Mouse (Mus musculus) liver, embryonic 16.5 days (tissue): Measurements from ENCODE around the gene Selenom. TPM values are rescaled to one million over a fixed set of nuclear protein-coding genes. Genes with fewer than 3 reads are reported as not detected.
A peak's percentile ranks its signal among the peaks of the same experiment; 100 is the strongest.

Experiments used
- ATAC-seq: fragments of 200-750 bp; cut with Nextera tagmentation; 2 replicates; pipeline ENCODE4 v1.8.0; 2017; ENCODE audit warnings: low read depth, mild to moderate bottlenecking, moderate number of reproducible peaks, moderate library complexity
- H3K27ac ChIP-seq: fragments of 300-500 bp; sonication (generic); 2 replicates; pipeline ENCODE4 v1.5.1; 2014; ENCODE audit warnings: mild to moderate bottlenecking, low read length
- H3K27me3 ChIP-seq: fragments of 300-500 bp; sonication (generic); 2 replicates; pipeline ENCODE4 v1.6.1; 2014; ENCODE audit warnings: low read depth, low read length, mixed read lengths; ENCODE audit not compliant: control insufficient read depth, insufficient read depth
- H3K36me3 ChIP-seq: fragments of 300-500 bp; sonication (generic); 2 replicates; pipeline ENCODE4 v1.6.1; 2014; ENCODE audit warnings: mild to moderate bottlenecking; ENCODE audit not compliant: control insufficient read depth, insufficient read depth
- H3K4me1 ChIP-seq: fragments of 300-500 bp; sonication (generic); 2 replicates; pipeline ENCODE4 v1.6.1; 2014; ENCODE audit warnings: low read depth, low read length, mixed read lengths; ENCODE audit not compliant: control insufficient read depth
- H3K4me2 ChIP-seq: fragments of 300-500 bp; sonication (generic); 2 replicates; pipeline ENCODE4 v1.6.1; 2014; ENCODE audit warnings: low read depth, low read length, mixed read lengths
- H3K4me3 ChIP-seq: fragments of 300-500 bp; sonication (generic); 2 replicates; pipeline ENCODE4 v1.5.1; 2014; ENCODE audit warnings: low read depth, mild to moderate bottlenecking, low read length
- H3K9ac ChIP-seq: fragments of 300-500 bp; sonication (generic); 2 replicates; pipeline ENCODE4 v1.6.1; 2014; ENCODE audit warnings: low read depth, low read length
- H3K9me3 ChIP-seq: fragments of 300-500 bp; sonication (generic); replicated peaks from 2 replicates; pipeline ENCODE4 v1.6.1; 2016; ENCODE audit warnings: low read length; ENCODE audit not compliant: control insufficient read depth
- WGBS: fragments of 180-500 bp; shearing (Covaris S2); extraction: QIAGEN DNeasy Blood & Tissue Kit; methylation state at CpG from one replicate; pipeline ENCODE4 v1.1.7; 2014; ENCODE audit not compliant: insufficient replicate concordance; 5-methylcytosine and 5-hydroxymethylcytosine counted together
- polyA plus RNA-seq: library from polyadenylated mRNA; unstranded; fragments of >200 nt; fragmentation: Nextera tagmentation; extraction: Ambion mirVana; gene quantifications from 2 replicates; pipeline ENCODE4 v1.2.1, GENCODE M21; 2015

The Selenom gene
- polyA plus RNA-seq, 1 experiment from 2014 or later = 10.8 TPM

- peak overlapping the region; percentile 10; the same call in 1 of the 2 replicates for H3K27ac ChIP-seq
- H3K36me3 ChIP-seq = no peaks in the 10 kb centered on the region
- H3K27me3 ChIP-seq = no peaks in the 10 kb centered on the region
- ATAC-seq = peak; percentile 86
- peak overlapping the region; percentile 69 for H3K9ac ChIP-seq
- no peaks in the 10 kb centered on the region for H3K9me3 ChIP-seq
- H3K4me3 ChIP-seq = peak overlapping the region; percentile 67
- 3% methylated on average over 33 of the region's 33 CpGs for WGBS
- H3K4me2 ChIP-seq = peak overlapping the region; percentile 77
- peaks cover 32% of the 10 kb centered on the region for H3K4me1 ChIP-seq
Measured at GRCm38 (mm10) chr11:3539111-3539825, 24.8 kb downstream of the Selenom start.

GRCm38 (mm10) chr11:3539826-3540196, 25.3 kb downstream of the Selenom start:
- H3K36me3 ChIP-seq = no peaks in the 10 kb centered on the region
- no peak for ATAC-seq
- H3K27ac ChIP-seq = no peak overlapping the region; the same call in 1 of the 2 replicates
- peaks cover 31% of the 10 kb centered on the region for H3K4me1 ChIP-seq
- 37% methylated on average over 4 of the region's 4 CpGs for WGBS
- peak overlapping the region; percentile 50 for H3K9ac ChIP-seq
- no peaks in the 10 kb centered on the region for H3K9me3 ChIP-seq
- H3K27me3 ChIP-seq = no peaks in the 10 kb centered on the region
- H3K4me2 ChIP-seq = peak overlapping the region; percentile 77
- peak overlapping the region; percentile 67 for H3K4me3 ChIP-seq

- Histone ChIP-seq H3K36me3 (no peaks in the 10 kb centered on the region), H3K9me3 (no peaks in the 10 kb centered on the region), H3K27me3 (no peaks in the 10 kb centered on the region), H3K4me3 (peak within 1 kb of the TSS; percentile 67), H3K27ac (peak within 1 kb of the TSS; percentile 10; the same call in 1 of the 2 replicates), H3K4me1 (peaks cover 26% of the 10 kb centered on the region), H3K4me2 (peak within 1 kb of the TSS; percentile 77), H3K9ac (peak within 1 kb of the TSS; percentile 50)
- WGBS = 70% methylated on average over 23 of the region's 23 CpGs
- ATAC-seq = no peak
Measured at GRCm38 (mm10) chr11:3540451-3541085, 26.1 kb downstream of the Selenom start, which contains the start of gene Smtn. Gene Smtn (minus strand): TSS chr11:3540612.

- Histone ChIP-seq H3K4me3 (no peak overlapping the region), H3K36me3 (no peaks in the 10 kb centered on the region), H3K27me3 (no peaks in the 10 kb centered on the region), H3K9ac (no peak overlapping the region), H3K4me1 (peaks cover 15% of the 10 kb centered on the region), H3K4me2 (no peak overlapping the region), H3K9me3 (no peaks in the 10 kb centered on the region), H3K27ac (no peak overlapping the region)
- WGBS = 58% methylated on average over 3 of the region's 3 CpGs
- ATAC-seq = no peak
Measured at GRCm38 (mm10) chr11:3541932-3542331, 27.4 kb downstream of the Selenom start.

GRCm38 (mm10) chr11:3543001-3543400, 28.5 kb downstream of the Selenom start:
- no peaks in the 10 kb centered on the region for H3K36me3 ChIP-seq
- 36% methylated on average over 5 of the region's 5 CpGs for WGBS
- no peak overlapping the region for H3K9ac ChIP-seq
- H3K27ac ChIP-seq = no peak overlapping the region
- H3K4me3 ChIP-seq = no peak overlapping the region
- H3K9me3 ChIP-seq = no peaks in the 10 kb centered on the region
- H3K4me1 ChIP-seq = peaks cover 11% of the 10 kb centered on the region
- H3K27me3 ChIP-seq = no peaks in the 10 kb centered on the region
- ATAC-seq = no peak
- no peak overlapping the region for H3K4me2 ChIP-seq

GRCm38 (mm10) chr11:3544409-3544808, 29.9 kb downstream of the Selenom start:
- Histone ChIP-seq H3K36me3 (no peaks in the 10 kb centered on the region), H3K4me2 (no peak overlapping the region), H3K27me3 (no peaks in the 10 kb centered on the region), H3K4me3 (no peak overlapping the region), H3K4me1 (peaks cover 4% of the 10 kb centered on the region), H3K27ac (no peak overlapping the region), H3K9ac (no peak overlapping the region), H3K9me3 (no peaks in the 10 kb centered on the region)
- no peak for ATAC-seq
- WGBS = 74% methylated on average over 5 of the region's 5 CpGs

- Histone ChIP-seq H3K27ac (peak overlapping the region; percentile 70), H3K9ac (no peak overlapping the region), H3K9me3 (no peaks in the 10 kb centered on the region), H3K4me2 (no peak overlapping the region), H3K36me3 (no peaks in the 10 kb centered on the region), H3K27me3 (no peaks in the 10 kb centered on the region), H3K4me1 (no peaks in the 10 kb centered on the region), H3K4me3 (no peak overlapping the region)
- ATAC-seq = no peak; the same call in 1 of the 2 replicates
- WGBS = 15% methylated on average over 9 of the region's 9 CpGs
Measured at GRCm38 (mm10) chr11:3545531-3546241, 31.2 kb downstream of the Selenom start.

GRCm38 (mm10) chr11:3546242-3546562, 31.7 kb downstream of the Selenom start:
- H3K4me2 ChIP-seq = no peak overlapping the region
- H3K4me1 ChIP-seq = no peaks in the 10 kb centered on the region
- ATAC-seq = no peak
- no peaks in the 10 kb centered on the region for H3K27me3 ChIP-seq
- H3K9me3 ChIP-seq = no peaks in the 10 kb centered on the region
- no peak overlapping the region for H3K9ac ChIP-seq
- H3K27ac ChIP-seq = peak overlapping the region; percentile 70
- no peaks in the 10 kb centered on the region for H3K36me3 ChIP-seq
- 13% methylated on average over 1 of the region's 1 CpGs for WGBS
- no peak overlapping the region for H3K4me3 ChIP-seq

- no peak for ATAC-seq
- H3K9me3 ChIP-seq = no peaks in the 10 kb centered on the region
Measured at GRCm38 (mm10) chr11:3547047-3547446, 32.6 kb downstream of the Selenom start.

More at GRCm38 (mm10) chr11:3547047-3547446, 32.6 kb downstream of the Selenom start:
- H3K9ac ChIP-seq = no peak overlapping the region
- no peaks in the 10 kb centered on the region for H3K4me1 ChIP-seq
- no peaks in the 10 kb centered on the region for H3K36me3 ChIP-seq
- H3K4me2 ChIP-seq = no peak overlapping the region
- no peak overlapping the region for H3K4me3 ChIP-seq
- H3K27ac ChIP-seq = no peak overlapping the region
- 54% methylated on average over 2 of the region's 2 CpGs for WGBS
- no peaks in the 10 kb centered on the region for H3K27me3 ChIP-seq
